Mouse (Mus musculus) adrenal gland, postnatal 10 days (tissue): ENCODE measurements at regions not wholly inside any gene's neighbourhood (a gene's known extent, or its start where the extent isn't known, plus 50 kb on each side); places are given as distances from the start of the nearest gene placed in this dataset.

Source experiments
- DNase-seq: peaks from one replicate; pipeline ENCODE4 v3.0.0; 2021; ENCODE audit warnings: mixed read lengths

- DNase-seq = no peak
Measured at GRCm38 (mm10) chr16:26168216-26168615, 62.6 kb upstream of the P3h2 start.

DNA sequence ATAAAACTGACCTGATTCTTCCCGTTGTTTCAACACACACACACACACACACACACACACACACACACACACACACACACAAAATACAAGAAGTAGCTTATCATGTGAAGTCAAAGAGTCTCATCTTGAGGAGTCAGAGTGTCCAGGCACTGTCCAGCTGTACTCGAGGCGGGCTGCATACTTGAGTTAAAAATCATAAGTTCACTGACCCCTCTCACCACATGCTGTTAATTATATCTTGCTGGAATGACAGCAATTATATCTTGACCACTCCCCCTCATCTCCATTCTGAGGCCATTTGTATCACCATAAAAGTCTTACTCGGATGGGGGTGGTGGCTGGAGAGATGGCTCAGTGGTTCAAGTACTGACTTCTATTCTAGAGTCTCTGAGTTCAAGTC, 58.5 kb upstream of the P3h2 start:
- no peak for DNase-seq

GRCm38 (mm10) chr16:26163401-26163800, 57.8 kb upstream of the P3h2 start:
- DNase-seq = no peak

DNA sequence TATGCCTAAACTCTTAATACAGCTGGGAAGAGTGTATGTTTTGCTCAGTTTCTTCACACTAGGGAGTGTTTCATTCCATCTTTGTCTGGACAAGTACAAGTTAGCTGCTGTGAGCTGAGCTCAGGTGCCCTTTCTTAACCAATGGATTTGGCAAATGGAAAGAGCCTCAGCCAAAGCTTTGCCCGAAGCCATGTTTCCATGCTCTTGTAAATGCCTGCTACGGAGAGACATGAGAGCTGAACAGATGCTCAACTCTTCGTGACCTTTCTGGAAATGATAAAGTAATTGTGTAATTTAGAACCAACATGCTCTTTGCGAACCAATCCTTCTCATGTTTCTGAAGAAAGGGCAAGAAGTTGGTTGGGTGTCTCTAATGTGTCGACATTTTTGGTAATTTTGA, 52.0 kb upstream of the P3h2 start:
- no peak for DNase-seq
